Mouse (Mus musculus) heart, postnatal 0 days (tissue): ENCODE measurements at regions not wholly inside any gene's neighbourhood (a gene's known extent, or its start where the extent isn't known, plus 50 kb on each side); places are given as distances from the start of the nearest gene placed in this dataset.

ENCODE experiments used
- CTCF ChIP-seq: IDR thresholded peaks from 2 replicates; pipeline ENCODE4 v1.5.1; 2016; ENCODE audit warnings: antibody characterized with exemption, control low read depth, low read depth
- EP300 ChIP-seq: IDR thresholded peaks from 2 replicates; pipeline ENCODE4 v1.6.1; 2016; ENCODE audit warnings: antibody characterized with exemption, low read depth

DNA sequence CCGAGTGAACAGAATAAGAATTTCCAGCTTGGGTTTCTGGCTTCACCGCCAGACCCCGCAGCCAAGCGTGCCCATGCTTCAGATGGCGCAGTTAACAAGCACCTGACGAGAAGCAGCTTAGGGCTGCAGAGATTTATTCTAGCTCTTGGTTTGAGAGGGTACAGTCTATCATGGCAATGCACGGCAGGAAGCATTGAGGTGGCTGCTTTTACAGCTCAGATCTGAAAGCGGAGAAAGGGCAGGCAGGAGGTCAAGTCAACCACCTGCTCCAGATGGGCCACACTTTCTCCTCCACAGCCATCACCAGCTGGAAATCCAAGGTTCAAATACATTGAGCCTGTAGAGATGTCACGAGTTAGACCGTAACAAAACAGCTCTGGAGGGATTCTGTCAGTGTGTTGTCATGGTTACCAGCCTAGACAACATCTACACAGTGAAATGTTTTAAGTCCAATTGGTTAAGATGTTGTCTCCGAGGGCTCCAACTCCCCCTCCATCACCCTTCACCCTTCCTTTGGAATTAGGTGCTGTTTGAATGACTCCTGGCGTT lies 126.0 kb downstream of the Gm11011 start:
- TF ChIP-seq CTCF (no peak), EP300 (no peak)
